Mouse (Mus musculus) ovary, adult 18-20 months (tissue): ENCODE data around the gene AI481877.

ENCODE experiments used
- DNase-seq: peaks from one replicate; pipeline ENCODE4 v3.0.0; 2022; ENCODE audit warnings: low spot score, mixed read lengths

The AI481877 gene

DNA sequence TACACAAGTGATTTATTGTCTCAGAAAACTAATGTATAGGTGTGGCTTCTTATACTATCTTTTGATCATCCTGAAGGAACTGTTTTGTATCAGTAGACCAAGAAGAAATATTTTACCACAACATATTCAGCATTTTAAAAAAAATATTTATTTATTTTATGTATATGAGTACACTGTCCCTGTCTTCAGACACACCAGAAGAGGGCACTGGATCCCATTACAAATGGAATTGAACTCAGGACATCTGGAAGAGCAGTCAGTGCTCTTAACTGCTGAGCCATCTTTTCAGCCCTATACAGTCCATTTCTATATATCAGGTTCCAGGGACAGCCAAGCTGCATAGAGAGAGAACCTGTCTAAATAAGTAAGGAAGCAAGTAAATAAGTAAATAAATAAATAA is 15.2 kb downstream of the AI481877 start:
- DNase-seq, result no peak

DNA sequence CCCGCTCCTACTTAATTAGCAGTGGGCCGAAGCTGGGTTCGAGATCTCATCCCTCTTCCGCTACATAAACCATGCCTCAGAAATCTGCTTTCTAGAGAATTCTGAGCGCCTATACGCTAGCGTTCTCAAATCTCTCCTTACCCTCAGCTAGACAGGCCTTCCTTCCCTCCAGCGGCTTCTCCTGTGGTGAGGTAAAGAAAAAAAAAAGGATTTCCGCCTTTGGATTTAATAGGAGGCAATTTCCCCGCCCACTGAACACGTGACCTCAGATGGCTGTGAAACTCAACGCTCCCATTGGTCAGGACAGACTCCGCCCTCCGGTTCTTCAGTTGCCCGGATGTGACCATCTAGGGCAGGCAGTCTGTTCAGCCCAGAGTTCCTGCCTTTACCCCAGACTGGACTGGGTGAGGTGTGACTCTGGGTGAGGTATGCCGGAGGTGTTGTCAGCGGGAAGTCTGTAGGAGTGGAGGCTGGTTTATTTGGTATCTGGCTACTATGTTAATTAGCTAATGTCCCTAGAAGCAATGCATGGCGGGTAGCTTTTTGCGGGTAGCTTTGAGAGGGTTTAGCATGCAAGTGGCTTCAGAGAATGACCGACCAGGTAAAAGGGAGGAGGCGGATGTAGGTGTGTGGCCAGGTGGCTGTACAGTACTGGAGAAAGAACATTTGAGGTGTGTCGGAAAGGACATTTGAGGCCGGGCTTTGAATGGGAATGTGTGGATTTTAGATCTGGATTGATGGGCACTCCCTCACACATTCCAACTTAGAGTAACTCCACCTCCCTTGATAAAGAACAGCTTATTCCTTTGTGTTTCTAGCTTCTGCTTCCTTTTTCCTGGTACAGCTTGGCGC is 20.9 kb downstream of the AI481877 start:
- DNase-seq, result no peak

DNA sequence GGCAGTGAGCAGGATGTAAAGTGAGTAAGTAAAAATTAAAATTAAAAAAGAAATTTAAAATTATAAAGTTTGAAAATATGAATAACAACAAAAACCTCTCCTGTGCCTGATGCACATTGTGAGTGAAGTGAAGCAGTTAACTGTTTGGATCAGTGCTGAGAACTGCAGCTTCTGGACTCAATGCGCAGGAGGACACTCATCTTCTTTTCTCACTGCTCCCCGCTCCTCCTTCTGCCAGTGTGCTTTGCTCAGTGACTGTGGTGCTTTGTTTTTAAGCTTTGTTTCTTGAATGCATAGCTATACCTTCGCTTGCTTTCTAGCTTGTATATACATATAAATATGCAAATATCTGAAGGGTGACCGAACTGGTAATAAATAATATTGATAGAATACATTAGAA is 30.1 kb downstream of the AI481877 start:
- DNase-seq, result no peak

DNA sequence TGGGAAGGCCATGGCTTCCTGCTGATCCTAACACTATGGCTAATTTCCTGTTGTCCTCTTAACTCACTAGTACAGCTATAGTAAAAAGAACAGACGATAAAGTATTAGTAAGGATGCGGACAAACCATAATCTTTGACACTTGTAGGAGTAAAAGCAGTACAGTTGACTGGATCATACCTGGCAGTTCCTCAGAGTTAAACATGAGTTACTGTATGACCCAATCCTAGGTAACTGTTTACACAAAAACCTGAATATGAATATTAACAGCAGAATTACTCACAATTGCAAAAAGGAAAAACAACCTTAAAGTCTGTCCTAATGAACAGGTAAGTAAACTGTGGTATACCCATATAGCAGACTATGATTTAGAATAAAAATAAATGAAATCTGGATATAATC is 30.9 kb downstream of the AI481877 start:
- no peak for DNase-seq

DNA sequence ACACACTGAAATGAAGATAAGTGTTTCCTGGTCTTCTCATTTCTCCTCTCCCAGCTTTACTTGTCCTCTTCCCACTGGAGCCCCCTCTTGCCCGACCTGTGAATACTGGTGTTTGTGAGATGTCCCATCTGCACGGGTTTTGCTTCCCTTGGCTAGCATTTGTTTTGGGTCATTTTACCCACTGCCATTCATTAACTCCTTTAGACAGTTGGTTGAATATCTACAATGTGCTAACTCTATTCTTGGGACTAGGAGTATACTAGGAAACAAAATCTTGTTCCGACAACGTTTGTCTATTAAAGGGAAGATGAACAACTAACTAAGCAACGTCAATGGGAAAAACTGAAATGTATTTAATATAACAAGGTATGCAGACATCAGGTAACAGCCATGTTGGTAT is 32.1 kb downstream of the AI481877 start:
- DNase-seq, result no peak

DNA sequence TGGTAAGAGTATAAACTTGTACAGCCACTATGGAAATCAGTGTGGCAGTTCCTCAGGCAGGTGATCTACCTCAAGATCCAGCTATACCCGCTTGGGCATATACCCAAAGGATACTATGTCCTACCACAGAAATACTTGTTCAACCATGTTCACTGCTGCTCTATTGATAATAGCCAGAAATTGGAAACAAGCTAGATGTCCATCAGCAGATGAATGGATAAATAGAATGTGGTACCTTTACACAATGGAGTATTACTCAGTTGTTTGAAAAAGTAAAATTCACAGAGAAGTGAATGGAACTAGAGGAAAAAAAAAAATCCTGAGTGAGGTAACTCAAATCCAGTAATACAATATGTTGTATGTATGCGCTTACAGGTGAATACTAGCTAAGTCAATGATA is 34.6 kb downstream of the AI481877 start:
- no peak for DNase-seq

DNA sequence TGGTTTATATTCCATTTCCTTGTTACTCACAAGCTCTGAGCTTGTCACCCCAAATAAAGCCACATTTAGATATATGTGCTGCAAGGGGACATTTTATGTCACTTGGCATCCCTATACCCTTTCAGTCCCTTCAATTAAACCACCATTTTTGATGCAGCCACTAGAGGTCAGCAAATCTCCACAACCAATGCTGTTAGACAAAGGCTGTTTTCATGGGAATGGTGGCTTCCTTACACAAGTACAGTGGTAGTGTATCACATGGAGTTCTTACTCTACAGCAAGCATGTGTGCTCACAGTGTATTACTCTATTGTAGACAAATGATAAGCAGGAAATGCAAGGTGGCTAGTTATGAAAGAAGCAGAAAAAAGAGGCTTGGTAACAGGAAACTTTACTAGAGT is 42.4 kb downstream of the AI481877 start:
- peak; percentile 28 for DNase-seq

DNA sequence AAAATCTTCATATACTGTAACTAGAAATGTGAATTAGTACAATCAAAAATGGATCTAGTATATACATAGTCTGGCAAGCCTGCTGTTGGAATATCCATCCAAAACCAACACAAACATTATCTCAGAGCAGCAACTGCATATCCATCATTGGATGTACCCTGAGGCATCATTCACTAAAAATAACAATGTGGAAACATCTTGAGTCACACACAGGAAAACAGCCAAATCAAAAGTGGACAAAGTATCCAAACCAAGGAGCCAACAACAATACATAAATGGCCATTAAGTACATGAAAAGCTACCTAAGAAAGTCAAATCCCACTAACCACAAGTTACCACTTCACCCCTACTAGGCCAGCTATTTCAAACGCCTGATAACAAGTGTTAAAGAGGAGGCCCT is 49.4 kb downstream of the AI481877 start:
- no peak for DNase-seq

DNA sequence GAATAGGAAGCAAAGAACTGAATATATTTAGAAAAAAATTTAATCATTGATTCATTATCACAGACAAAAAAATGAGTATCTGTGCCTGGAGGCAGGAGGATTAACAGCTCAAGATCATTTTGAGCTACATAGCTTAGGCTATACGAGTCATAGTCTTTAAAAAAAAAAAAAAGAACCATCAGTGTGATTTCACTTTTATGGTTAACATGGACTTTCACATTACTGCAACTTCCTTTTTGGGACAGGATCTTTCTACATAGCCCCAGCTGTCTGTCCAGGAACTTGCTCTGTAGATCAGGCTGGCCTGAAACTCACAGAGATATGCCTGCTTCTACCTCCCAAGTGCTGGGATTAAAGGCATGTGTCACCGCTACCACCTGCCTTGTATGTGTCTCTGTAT is 55.4 kb downstream of the AI481877 start:
- DNase-seq, result no peak

DNA sequence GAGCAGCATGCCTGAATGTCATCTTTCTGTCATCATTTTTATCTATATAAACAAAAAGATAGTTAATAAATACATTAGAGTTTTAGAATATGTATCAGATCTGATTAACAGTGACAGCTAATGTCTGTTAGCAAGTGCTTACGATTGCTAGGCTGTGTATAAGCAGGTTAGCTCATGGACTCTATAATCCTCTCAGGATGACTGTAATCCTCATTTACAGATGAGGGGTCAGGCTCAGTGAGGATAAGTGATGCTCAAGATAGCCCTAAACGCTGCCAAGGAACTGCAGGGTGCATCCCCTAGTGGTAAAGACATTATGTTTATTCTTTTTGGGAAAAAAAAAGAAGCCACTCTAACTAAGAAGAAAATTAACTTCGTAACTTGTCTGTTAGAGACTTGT is 69.5 kb downstream of the AI481877 start:
- no peak for DNase-seq

DNA sequence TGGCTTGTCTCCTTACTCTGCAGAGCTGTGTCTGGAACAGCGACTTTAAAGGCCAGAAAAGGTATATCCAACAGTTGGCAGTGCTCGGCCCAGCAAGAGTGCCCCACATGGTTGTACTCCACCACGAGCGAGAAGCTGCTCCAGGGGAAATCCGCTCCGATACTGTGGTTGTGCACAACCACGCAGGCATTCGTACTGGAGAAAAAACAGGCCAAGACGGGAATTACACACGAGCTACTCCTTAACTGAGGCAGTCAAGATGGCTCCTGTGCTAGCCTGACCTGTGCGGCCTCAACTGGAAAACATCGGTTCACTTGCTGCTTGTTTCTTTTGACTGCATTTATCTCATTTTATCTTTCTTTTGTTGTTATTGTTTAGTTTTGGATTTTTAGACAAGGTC is 76.3 kb downstream of the AI481877 start:
- DNase-seq, result no peak

DNA sequence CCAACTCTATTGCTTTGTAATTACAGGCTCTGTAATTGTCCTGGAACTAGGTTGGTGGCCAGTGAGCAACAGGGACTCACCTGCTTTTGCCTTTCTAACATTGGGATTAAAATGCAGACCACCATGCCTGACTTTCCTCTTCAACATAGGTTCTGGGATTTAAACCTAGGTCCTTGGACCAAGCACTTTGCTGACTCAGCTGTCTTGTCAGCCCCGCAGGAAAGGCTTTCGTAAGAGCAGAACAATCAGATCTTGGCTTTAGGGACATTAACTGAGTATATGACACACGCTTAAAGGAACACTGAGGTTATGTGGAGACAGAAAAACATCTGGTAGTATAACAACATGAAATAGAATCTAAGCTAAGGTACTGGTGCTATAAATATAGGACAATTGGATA is 80.9 kb downstream of the AI481877 start:
- no peak for DNase-seq

DNA sequence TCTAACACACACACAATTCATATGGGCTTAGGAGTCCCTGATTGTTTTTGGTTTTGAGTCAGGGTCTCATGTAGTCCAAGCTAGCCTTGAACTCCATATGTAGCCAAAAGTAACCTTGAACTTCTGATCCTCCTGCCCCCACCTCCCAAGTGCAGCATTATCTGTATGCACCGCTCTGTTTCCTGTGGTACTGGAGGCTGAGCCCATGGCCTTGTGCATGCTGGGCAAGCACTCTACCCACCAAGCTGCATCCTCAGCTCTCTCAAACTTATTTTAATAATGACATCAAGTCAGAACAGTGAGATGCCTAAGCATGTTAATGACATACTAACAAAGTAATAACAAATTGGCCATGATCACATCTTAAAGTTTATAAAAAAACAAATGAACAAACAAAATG is 87.7 kb downstream of the AI481877 start:
- DNase-seq, result no peak

DNA sequence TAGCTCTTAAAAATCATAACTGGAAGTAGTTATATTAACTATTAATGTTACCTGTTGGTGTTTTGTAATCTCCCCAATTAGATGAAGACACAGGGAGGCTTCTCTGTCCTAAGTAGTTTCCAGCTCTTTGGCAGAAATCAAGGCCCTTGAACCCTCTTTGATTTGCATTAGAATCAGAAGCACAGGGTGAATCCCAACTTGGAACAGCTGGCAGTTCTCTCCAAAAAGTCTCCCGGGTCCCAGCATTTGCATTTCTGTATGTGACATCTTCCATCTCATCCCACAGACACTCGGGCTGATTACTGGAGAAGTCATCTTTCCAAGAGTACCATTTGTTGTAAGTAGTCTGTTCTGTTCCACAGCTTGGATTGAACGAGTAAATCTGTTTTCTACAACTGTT is 91.6 kb downstream of the AI481877 start:
- DNase-seq, result no peak

DNA sequence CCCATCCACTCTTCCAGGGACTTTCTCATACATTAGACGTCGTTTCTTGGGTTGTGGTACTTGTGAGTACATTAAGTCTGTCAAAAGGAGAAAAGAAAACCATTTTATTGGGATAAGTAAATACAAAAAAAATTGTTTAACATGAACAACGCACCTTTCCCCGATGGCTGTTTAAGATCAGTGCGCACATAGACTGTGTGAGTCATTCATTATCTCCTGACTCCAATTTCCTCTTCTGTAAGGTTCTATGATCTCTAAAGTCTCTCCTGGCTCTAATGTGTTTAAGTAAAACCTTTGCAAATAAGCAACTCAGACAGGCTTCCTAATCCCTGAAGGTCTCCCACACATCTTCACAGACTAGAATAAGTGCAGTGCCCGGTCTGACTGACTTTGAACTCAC is 94.9 kb downstream of the AI481877 start:
- DNase-seq, result no peak

DNA sequence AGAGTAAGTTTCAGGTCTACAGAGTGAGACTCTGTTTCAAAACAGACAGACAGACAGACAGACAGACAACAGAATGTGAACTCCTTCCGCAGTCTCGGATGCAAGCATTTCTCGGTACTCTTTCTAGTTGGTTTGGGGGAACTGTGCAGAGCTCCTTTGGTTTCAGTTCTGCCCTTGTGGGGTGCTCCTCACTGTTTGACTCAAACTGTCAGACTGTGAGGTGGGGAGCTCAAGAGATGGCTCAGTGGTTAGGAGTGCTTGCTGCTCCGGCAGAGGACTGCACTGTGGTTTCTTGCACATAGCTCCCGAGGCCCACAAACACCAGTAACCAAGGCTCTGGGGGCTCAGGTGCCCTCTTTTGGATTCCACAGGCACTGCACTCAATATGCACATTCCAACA is 95.7 kb downstream of the AI481877 start:
- DNase-seq, result no peak

DNA sequence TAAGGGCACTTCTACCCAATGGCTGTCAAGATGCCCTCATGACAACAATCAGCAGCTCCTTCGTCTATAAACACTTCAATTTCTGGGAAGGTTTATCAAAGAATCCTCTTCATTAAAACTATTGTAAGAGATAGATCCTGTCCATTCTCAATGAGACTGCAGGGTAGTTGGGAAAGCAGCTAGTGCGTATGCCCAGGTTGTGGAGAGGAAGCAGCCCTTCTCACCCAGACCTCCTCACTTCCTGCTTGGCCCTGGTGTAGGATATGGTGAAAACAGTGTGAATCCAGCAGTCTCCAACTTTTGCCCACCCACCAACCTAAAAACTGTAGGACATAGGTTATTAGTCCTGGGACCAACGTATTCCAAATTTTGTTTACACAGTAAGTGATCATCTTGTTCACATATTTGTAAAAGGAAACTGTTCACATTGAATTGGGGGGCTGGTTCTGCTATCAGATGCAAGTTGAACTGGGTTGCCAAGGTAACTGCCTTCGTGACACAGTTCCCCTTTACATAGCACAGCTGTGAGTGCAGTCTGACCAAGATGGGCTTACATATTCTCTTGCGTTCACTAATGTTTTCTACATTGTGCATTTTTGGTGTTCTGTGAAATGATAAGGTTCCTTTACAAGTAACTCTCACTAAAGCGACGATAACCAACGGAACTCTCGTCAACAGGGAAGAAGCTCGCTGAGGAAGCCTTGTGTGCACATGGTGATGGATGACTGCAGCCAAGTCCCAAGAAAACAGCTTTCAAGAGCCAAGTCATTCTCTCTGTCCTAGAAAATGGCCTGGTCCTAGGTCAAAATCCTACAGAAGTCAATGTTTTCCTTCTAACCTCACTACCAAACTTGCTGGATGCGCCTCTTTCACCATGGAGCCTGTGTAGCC is 98.1 kb downstream of the AI481877 start:
- DNase-seq, result no peak

DNA sequence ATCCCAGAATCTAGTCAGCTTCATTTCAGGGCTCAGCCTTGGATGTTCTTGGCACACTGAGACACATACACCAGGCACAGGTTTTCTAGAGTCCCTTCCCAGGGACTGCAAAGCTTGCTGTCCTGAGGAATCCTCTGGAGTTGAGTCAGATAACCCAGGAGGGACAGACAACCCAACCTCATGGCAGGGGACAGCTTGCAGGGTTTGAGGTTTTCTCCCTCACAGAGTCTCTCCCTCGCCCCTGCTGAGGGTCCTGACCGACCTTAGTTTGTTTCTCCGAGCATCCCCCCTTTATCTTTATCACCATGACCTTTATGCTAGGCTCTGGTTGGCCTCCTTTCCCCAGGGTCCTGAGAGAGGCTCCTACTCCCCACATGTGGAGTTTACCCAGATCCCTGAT is 101.3 kb downstream of the AI481877 start:
- DNase-seq, result no peak

DNA sequence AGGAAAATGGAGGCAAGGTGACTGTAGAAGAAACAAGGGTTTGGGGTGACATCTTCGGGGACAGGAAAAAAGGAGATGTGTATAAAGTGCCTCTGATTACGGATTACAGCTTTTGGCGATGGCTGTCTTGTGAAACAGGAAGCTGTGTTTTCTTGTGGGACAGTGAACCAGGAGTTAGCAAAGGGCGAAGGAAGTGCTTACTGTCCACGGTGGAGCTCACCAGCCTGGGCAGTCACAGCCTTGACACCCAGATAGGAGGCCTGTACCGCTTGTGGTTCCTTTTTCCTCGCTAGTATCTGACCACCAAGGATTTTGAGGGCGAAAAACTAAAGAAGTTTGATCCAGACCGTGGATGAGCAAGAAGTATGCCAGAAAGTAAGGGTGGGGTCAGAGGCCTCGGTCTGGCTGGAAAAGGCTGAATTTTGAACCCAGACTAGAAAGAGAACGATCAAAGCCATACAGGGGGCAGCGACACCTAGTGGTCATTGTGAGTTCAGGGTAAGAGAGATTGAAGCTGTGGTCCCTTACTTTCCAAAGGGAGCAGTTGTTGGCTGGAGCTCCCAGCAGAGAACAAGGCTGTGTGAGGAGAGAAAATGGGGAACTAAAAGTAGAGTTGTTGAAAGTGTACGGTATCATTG is 102.2 kb downstream of the AI481877 start:
- DNase-seq, result peak; percentile 30

DNA sequence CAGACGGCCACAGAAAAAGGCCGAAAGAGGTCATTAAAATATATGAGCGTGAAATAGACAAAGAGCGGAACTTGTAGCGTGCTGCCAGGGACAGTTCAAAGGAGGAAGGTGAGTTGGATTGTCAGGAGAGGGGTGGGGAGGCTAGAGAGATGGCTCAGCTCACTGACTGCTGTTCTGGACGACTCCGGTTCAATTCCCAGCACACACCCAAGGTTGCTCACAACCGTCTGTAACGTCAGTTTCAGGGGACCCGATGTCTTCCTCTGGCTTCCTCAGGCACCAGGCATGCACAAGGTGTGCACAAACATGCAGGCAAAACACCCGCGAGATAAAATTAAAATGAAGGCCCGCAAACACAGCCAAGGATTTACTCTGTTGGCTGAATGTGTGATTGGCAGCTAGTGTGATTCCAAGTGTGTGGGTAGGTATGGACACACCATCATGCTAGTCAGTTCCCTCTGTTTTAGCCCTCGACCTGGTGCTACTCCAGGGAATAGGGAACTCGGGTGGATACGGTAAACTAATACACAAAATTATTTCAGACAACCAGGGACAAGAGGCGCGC is 102.9 kb downstream of the AI481877 start:
- no peak for DNase-seq

DNA sequence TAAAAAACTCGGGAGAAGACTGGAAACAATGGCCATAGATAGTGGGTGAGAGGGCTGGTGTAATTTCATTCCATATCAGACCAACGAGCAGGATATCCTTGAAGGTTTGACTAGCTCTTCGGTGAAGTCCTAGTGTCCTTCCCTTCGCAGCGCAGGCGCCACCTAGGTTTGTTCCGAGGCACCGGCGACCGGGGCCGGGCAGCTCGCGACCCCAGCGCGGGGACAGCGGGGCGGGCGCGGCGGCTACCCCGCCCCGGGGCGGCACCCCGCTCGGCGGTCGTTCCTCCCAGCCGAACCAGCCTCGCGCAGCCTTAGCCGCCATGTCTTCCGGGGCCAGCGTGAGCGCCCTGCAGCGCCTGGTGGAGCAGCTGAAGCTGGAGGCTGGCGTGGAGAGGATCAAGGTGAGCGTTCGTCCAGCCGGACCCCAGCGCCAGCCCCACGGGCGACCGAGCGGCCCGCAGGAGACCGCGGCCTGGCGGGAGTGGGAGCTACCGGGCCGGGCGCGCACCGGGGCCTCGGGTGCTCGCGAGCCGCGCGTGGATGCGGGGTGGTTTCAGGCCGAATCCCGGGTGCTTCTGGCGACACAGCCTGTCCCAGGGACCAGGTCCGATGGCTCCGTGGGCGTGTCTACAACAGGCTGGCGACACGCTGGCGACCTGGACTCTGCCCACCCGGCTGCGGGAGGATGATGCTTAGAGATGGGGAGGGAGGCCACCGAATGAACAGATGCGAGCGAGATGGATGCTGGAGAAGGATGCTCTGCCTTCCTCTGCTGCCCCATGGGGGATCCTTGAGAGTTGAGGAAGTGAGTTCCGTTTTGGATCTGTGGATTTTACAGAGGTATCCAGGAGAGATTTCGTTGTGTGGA is 103.6 kb downstream of the AI481877 start, which contains the start of gene Gng10:
Gng10 (plus strand) TSS at position 171 of the 868 bp plus-strand sequence.
- DNase-seq, result peak; percentile 42
